Comparison of ENCODE assay signal across 11 mouse cellular contexts in the genomic region with DNA sequence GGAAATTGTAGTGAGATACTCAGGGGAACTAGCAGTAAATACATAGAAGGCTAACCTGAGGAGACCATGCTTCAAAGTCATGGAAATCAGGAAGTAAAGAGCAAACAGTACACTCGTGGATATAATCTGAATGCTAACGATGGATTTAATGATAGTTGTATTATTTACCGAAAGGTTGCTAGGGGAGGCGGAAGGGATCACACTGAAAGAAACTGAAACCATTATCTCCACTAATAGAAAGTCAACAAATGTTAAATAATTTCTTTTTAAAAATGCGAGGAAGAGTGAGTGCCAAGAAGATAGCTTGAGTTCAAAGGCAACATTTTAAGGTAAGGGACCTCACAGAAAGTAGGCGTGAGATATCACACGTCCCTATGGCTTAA.
DNase-seq lines count a peak whose midpoint lies in the region; ATAC-seq and TF ChIP-seq lines count a peak whose summit lies in the region.
"Had no signal": no experiment of that assay in that cellular context is flagged by ENCODE, and none has a peak within 500 bp of the region (broad histone marks: within the 10 kb centered on the region; RNA-seq: fewer than 3 reads in every experiment).

No protein-coding gene starts in this region.

- H3K9ac ChIP-seq in heart, postnatal 0 days (replicated peaks; ENCODE audit: low read depth, low read length) = no peak overlapping the region
- H3K9ac ChIP-seq in heart, adult 2 months (ENCODE audit: low read depth, low read length) = no peak overlapping the region
- no peak overlapping the region for H3K9ac ChIP-seq in forebrain, embryonic 13.5 days
- no peak overlapping the region for H3K9ac ChIP-seq in liver, embryonic 16.5 days (ENCODE audit: low read depth, low read length)
- H3K9ac ChIP-seq: limb, embryonic 15.5 days had no signal

- no peak overlapping the region for H3K27ac ChIP-seq in heart, postnatal 0 days (ENCODE audit: low read depth)
- no peak overlapping the region for H3K27ac ChIP-seq in heart, adult 2 months
- H3K27ac ChIP-seq in forebrain, embryonic 13.5 days = no peak overlapping the region
- no peak overlapping the region for H3K27ac ChIP-seq in liver, embryonic 16.5 days (ENCODE audit: low read length)
- H3K27ac ChIP-seq: limb, embryonic 15.5 days had no signal

- H3K4me3 ChIP-seq in heart, postnatal 0 days (ENCODE audit: low read depth, low read length) = no peak overlapping the region
- no peak overlapping the region for H3K4me3 ChIP-seq in heart, adult 2 months
- H3K4me3 ChIP-seq in forebrain, embryonic 13.5 days = peak overlapping the region; percentile 17
- no peak overlapping the region for H3K4me3 ChIP-seq in liver, embryonic 16.5 days (ENCODE audit: low read depth, low read length)
- H3K4me3 ChIP-seq: limb, embryonic 15.5 days had no signal

- ATAC-seq in heart, postnatal 0 days (ENCODE audit: insufficient read depth, low read depth) = no peak
- ATAC-seq in forebrain, embryonic 13.5 days = no peak
- ATAC-seq in liver, embryonic 16.5 days (ENCODE audit: low read depth) = no peak

- H3K4me1 ChIP-seq in heart, postnatal 0 days (ENCODE audit: control insufficient read depth, insufficient read depth) = no peaks in the 10 kb centered on the region
- H3K4me1 ChIP-seq in heart, adult 2 months (ENCODE audit: control insufficient read depth, insufficient read depth, low read length) = no peaks in the 10 kb centered on the region
- H3K4me1 ChIP-seq in forebrain, embryonic 13.5 days = peaks cover 8% of the 10 kb centered on the region
- H3K4me1 ChIP-seq in liver, embryonic 16.5 days (ENCODE audit: control insufficient read depth, low read depth, low read length) = no peaks in the 10 kb centered on the region
- H3K4me1 ChIP-seq: limb, embryonic 15.5 days had no signal

- TF ChIP-seq CTCF in heart, postnatal 0 days (IDR thresholded peaks at IDR 0.05; ENCODE audit: low read depth) = no peak
- TF ChIP-seq CTCF in heart, adult 2 months (IDR thresholded peaks at IDR 0.05) = no peak

- H3K4me2 ChIP-seq in heart, postnatal 0 days (ENCODE audit: low read depth, low read length) = 0 out of 2 replicates have a peak overlapping the region, but pooled peaks have one; percentile 0
- peak overlapping the region; percentile 56 for H3K4me2 ChIP-seq in forebrain, embryonic 13.5 days
- H3K4me2 ChIP-seq in liver, embryonic 16.5 days (ENCODE audit: low read depth, low read length) = 0 out of 2 replicates have a peak overlapping the region, but pooled peaks have one; percentile 7

- no peak for TF ChIP-seq EP300 in heart, postnatal 0 days (IDR thresholded peaks at IDR 0.05; ENCODE audit: low read depth)
- no peak for TF ChIP-seq EP300 in heart, adult 2 months (IDR thresholded peaks at IDR 0.05; ENCODE audit: insufficient read depth, low read depth, low read length)

- no peaks in the 10 kb centered on the region for H3K79me2 ChIP-seq in heart, adult 2 months (replicated peaks; ENCODE audit: control insufficient read depth, insufficient read depth, low read length)

- DNase-seq in heart, postnatal 0 days (ENCODE audit: low spot score) = no peak
- DNase-seq in heart, adult 2 months = no peak
- DNase-seq in A20 (ENCODE audit: low read depth, low spot score) = peak; percentile 62
- DNase-seq in spleen, adult 18-20 months = no peak
- DNase-seq in adrenal gland, postnatal 10 days = no peak
- DNase-seq in left cerebral cortex, postnatal 14 days (ENCODE audit: low spot score in 2 of 2) = no peak
- DNase-seq: kidney, postnatal 36 days; thymus, postnatal 4 days had no signal

- no peaks in the 10 kb centered on the region for H3K36me3 ChIP-seq in heart, postnatal 0 days (replicated peaks; ENCODE audit: control insufficient read depth, insufficient read depth, low read length)
- H3K36me3 ChIP-seq in heart, adult 2 months (ENCODE audit: control insufficient read depth, insufficient read depth, low read length) = no peaks in the 10 kb centered on the region
- no peaks in the 10 kb centered on the region for H3K36me3 ChIP-seq in forebrain, embryonic 13.5 days (ENCODE audit: poor library complexity, severe bottlenecking)
- H3K36me3 ChIP-seq in liver, embryonic 16.5 days (ENCODE audit: control insufficient read depth, insufficient read depth) = no peaks in the 10 kb centered on the region
- H3K36me3 ChIP-seq: limb, embryonic 15.5 days had no signal

- no peaks in the 10 kb centered on the region for H3K27me3 ChIP-seq in heart, postnatal 0 days (ENCODE audit: control insufficient read depth, insufficient read depth, low read length)
- no peaks in the 10 kb centered on the region for H3K27me3 ChIP-seq in heart, adult 2 months (ENCODE audit: control insufficient read depth, insufficient read depth, low read length)
- peaks cover 2% of the 10 kb centered on the region; the same call in 1 of the 2 replicates for H3K27me3 ChIP-seq in forebrain, embryonic 13.5 days
- no peaks in the 10 kb centered on the region for H3K27me3 ChIP-seq in liver, embryonic 16.5 days (ENCODE audit: control insufficient read depth, insufficient read depth, low read depth, low read length)
- H3K27me3 ChIP-seq: limb, embryonic 15.5 days had no signal

- H3K9me3 ChIP-seq in heart, postnatal 0 days (replicated peaks; ENCODE audit: control insufficient read depth, low read length) = no peaks in the 10 kb centered on the region
- no peaks in the 10 kb centered on the region for H3K9me3 ChIP-seq in forebrain, embryonic 13.5 days (replicated peaks)
- H3K9me3 ChIP-seq in liver, embryonic 16.5 days (replicated peaks; ENCODE audit: control insufficient read depth, low read length) = no peaks in the 10 kb centered on the region
- H3K9me3 ChIP-seq: limb, embryonic 15.5 days had no signal

- TF ChIP-seq POLR2A in heart, adult 2 months (IDR thresholded peaks at IDR 0.05; ENCODE audit: insufficient read depth, low read depth, low read length) = no peak

- intact Hi-C loops in heart, adult 2 months (cut with DNase I) = no loop called here
- intact Hi-C loops in left cerebral cortex, postnatal 14 days (cut with DNase I) = no loop called here

- 76% methylated on average over 7 of the region's 7 CpGs for WGBS in heart, postnatal 0 days
- WGBS in heart, adult 2 months = 65% methylated on average over 7 of the region's 7 CpGs
- 31% methylated on average over 7 of the region's 7 CpGs for WGBS in forebrain, embryonic 13.5 days
- WGBS in liver, embryonic 16.5 days (ENCODE audit: insufficient replicate concordance) = 56% methylated on average over 7 of the region's 7 CpGs

Comparison
In these comparisons a context has a peak if more than half of its experiments do, and no peak if none do; other contexts are left out.
1. H3K4me2 ChIP-seq: peak in every context shown above with its lines; median percentile 56 in forebrain, embryonic 13.5 days; 7 in liver, embryonic 16.5 days; 0 in heart, postnatal 0 days.